Mouse (Mus musculus) brown adipose tissue, adult 24 weeks (tissue): ENCODE measurements around the gene Mfsd11. TPM values are rescaled to one million over a fixed set of nuclear protein-coding genes. Genes with fewer than 3 reads are reported as not detected.

Source experiments
- H3K27ac ChIP-seq: fragments of 200-500 bp; replicated peaks from 2 replicates; pipeline ENCODE4 v1.5.1; 2012; ENCODE audit warnings: low read depth, mild to moderate bottlenecking, low read length
- H3K4me1 ChIP-seq: fragments of 200-500 bp; 2 replicates; pipeline ENCODE4 v1.6.1; 2012; ENCODE audit warnings: low read length, mixed read lengths; ENCODE audit not compliant: control insufficient read depth, insufficient read depth, insufficient read length
- H3K4me3 ChIP-seq: fragments of 200-500 bp; 2 replicates; pipeline ENCODE4 v1.5.1; 2012; ENCODE audit warnings: low read depth, mild to moderate bottlenecking, low read length, moderate library complexity; ENCODE audit not compliant: insufficient read depth
- polyA plus RNA-seq: library from polyadenylated mRNA; stranded (reverse); fragments of >200 nt; gene quantifications from 2 replicates; pipeline ENCODE4 v1.2.4, GENCODE M21; 2012; ENCODE audit not compliant: missing spikeins, insufficient read depth, insufficient read length

Mfsd11 gene
- polyA plus RNA-seq, 1 experiment, result 27.5 TPM

- no peaks in the 10 kb centered on the region; the same call in 1 of the 2 replicates for H3K4me1 ChIP-seq
- no peak overlapping the region for H3K27ac ChIP-seq
- H3K4me3 ChIP-seq, result no peak overlapping the region
These were observed 2.2 kb upstream of the Mfsd11 start for GRCm38 (mm10) chr11:116850085-116850484.

- H3K4me1 ChIP-seq, result no peaks in the 10 kb centered on the region; the same call in 1 of the 2 replicates
- no peak overlapping the region for H3K27ac ChIP-seq
- peak overlapping the region; percentile 79 for H3K4me3 ChIP-seq
These were observed 1.3 kb upstream of the Mfsd11 start for GRCm38 (mm10) chr11:116850833-116851477.

GRCm38 (mm10) chr11:116851576-116852290 lies 507 bp upstream of the Mfsd11 start:
- Histone ChIP-seq H3K27ac (peak overlapping the region; percentile 89), H3K4me1 (no peaks in the 10 kb centered on the region; the same call in 1 of the 2 replicates), H3K4me3 (peak overlapping the region; percentile 79)

- Histone ChIP-seq H3K4me3 (peak within 1 kb of the TSS; percentile 84), H3K27ac (peak within 1 kb of the TSS; percentile 95), H3K4me1 (no peaks in the 10 kb centered on the region; the same call in 1 of the 2 replicates)
These were observed 761 bp downstream of the Mfsd11 start, which contains the start of gene Srsf2 for GRCm38 (mm10) chr11:116852891-116853511. Gene Srsf2, minus strand, starts transcription at chr11:116853094.

GRCm38 (mm10) chr11:116853512-116853928 lies 1.3 kb downstream of the Mfsd11 start:
- Histone ChIP-seq H3K4me3 (peak overlapping the region; percentile 84), H3K27ac (peak overlapping the region; percentile 95), H3K4me1 (no peaks in the 10 kb centered on the region; the same call in 1 of the 2 replicates)

GRCm38 (mm10) chr11:116854279-116854678 lies 2.0 kb downstream of the Mfsd11 start:
- peak overlapping the region; percentile 83 for H3K4me3 ChIP-seq
- peak overlapping the region; percentile 64; the same call in 1 of the 2 replicates for H3K27ac ChIP-seq
- no peaks in the 10 kb centered on the region; the same call in 1 of the 2 replicates for H3K4me1 ChIP-seq

- H3K4me1 ChIP-seq, result no peaks in the 10 kb centered on the region; the same call in 1 of the 2 replicates
- H3K4me3 ChIP-seq, result no peak overlapping the region
- H3K27ac ChIP-seq, result no peak overlapping the region
These were observed 5.1 kb downstream of the Mfsd11 start for GRCm38 (mm10) chr11:116857183-116857850.

- H3K27ac ChIP-seq, result peak overlapping the region; percentile 46
- H3K4me1 ChIP-seq, result peaks cover 2% of the 10 kb centered on the region; the same call in 1 of the 2 replicates
- H3K4me3 ChIP-seq, result no peak overlapping the region
These were observed 12.2 kb downstream of the Mfsd11 start for GRCm38 (mm10) chr11:116864444-116864843.

- H3K4me1 ChIP-seq, result peaks cover 2% of the 10 kb centered on the region; the same call in 1 of the 2 replicates
- no peak overlapping the region for H3K4me3 ChIP-seq
- no peak overlapping the region for H3K27ac ChIP-seq
These were observed 13.8 kb downstream of the Mfsd11 start for GRCm38 (mm10) chr11:116865945-116866585.

GRCm38 (mm10) chr11:116868129-116868528 lies 15.9 kb downstream of the Mfsd11 start:
- Histone ChIP-seq H3K4me3 (no peak overlapping the region), H3K4me1 (peaks cover 2% of the 10 kb centered on the region; the same call in 1 of the 2 replicates), H3K27ac (peak overlapping the region; percentile 31; the same call in 1 of the 2 replicates)

GRCm38 (mm10) chr11:116869223-116869622 lies 17.0 kb downstream of the Mfsd11 start:
- H3K27ac ChIP-seq, result peak overlapping the region; percentile 42
- peaks cover 2% of the 10 kb centered on the region; the same call in 1 of the 2 replicates for H3K4me1 ChIP-seq
- no peak overlapping the region for H3K4me3 ChIP-seq

GRCm38 (mm10) chr11:116869641-116870040 lies 17.4 kb downstream of the Mfsd11 start:
- H3K4me3 ChIP-seq, result no peak overlapping the region
- H3K4me1 ChIP-seq, result peaks cover 2% of the 10 kb centered on the region; the same call in 1 of the 2 replicates
- no peak overlapping the region for H3K27ac ChIP-seq

- H3K27ac ChIP-seq, result no peak overlapping the region
- H3K4me3 ChIP-seq, result no peak overlapping the region
- H3K4me1 ChIP-seq, result no peaks in the 10 kb centered on the region
These were observed 19.3 kb downstream of the Mfsd11 start for GRCm38 (mm10) chr11:116871538-116871937.

- no peaks in the 10 kb centered on the region for H3K4me1 ChIP-seq
- H3K27ac ChIP-seq, result no peak overlapping the region
- H3K4me3 ChIP-seq, result no peak overlapping the region
These were observed 21.7 kb downstream of the Mfsd11 start for GRCm38 (mm10) chr11:116873987-116874386.
